Mouse (Mus musculus) kidney, postnatal 4 days (tissue): ENCODE measurements around the gene Heatr4.

Experiments
- DNase-seq, 2 experiments: peaks; one replicate each; pipeline ENCODE4 v3.0.0; 2021; ENCODE audit warnings: mixed read lengths in 2 of 2

The Heatr4 gene

DNA sequence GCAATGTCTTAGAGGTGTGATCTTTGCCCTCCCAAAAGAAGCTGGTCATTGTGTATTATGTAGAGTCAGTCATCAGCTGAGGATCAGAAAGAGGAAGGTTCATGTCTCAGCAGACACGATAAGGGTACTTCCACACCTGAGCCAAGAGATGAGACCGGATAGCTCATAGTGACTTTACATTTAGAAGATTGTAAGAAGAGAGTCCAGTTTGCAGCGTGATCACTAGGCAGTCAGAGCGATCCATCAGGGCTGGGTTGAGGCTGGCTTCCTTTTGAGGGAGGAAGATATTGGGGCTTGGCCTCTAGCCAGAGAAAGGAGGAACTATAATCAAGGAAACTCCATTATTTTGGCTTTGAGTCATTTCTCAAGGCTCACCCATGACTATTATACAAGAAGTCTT is 56.9 kb downstream of the Heatr4 start:
- no peak for DNase-seq

DNA sequence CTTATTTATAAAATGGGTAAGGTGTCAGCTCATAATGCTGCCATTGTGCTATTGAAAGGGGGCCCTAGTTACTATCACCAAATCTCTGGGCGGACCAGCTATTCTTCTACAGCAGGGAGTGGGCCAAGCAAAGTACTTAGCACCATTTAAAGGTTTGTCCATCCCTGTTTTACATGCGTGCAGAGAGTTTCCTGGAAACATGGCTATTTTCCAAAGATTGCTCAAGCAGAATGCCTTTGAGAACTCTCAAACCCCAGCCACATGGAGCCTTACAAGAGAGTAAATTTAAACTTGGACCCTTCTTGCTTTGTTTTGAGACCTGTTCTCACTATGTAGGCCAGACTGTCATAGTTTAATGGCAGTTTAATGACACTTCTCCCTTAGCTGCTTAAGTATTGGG is 58.6 kb downstream of the Heatr4 start:
- DNase-seq = no peak

DNA sequence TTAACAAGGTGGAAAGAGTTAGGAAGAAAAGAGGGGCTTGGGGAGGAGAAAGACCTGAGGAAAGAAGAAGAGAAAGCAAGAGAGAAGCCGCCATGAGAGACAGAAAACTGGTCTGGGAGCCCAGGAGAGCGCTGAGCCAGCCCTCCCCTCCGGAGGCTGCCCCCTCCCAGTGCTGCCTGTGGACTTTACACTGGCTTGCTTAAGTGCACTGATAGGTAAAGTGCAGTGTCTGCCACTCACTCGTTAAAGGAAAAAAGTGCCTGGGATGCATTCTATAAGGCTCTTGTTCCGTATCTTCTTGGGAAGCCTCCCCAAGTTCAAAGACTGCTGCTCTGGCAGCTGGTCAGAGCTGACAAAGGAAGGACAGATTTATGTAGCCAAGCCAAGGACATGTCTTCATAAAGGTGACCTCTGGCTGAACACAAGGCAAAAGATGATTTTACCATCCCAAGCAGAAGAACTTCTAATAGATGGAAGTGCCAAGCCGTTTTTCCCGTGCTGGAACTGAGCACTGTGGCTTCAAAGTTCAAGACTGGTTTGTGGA is 59.4 kb downstream of the Heatr4 start:
- DNase-seq = peak; percentile 22 to 39

DNA sequence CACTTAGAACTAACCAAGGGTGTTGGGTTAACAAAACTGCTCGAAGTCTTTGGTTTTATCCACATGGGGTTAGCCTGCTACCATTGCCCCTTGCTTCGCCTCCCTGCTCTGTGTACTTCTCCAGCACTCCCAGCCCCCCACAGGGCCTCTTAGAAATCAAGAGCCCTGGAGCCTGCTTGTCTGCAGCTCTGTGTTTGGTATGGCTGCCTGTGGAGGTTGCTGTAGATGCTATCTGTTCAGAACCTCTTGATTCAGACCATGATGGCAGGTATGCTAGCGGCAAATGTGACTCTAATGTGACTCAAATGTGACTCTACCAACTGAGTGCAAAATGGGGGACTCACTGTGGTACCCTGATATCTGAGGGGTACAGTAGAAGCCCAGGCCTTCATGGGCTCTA is 60.3 kb downstream of the Heatr4 start:
- peak in 1 of 2 experiments; percentile 28 for DNase-seq

DNA sequence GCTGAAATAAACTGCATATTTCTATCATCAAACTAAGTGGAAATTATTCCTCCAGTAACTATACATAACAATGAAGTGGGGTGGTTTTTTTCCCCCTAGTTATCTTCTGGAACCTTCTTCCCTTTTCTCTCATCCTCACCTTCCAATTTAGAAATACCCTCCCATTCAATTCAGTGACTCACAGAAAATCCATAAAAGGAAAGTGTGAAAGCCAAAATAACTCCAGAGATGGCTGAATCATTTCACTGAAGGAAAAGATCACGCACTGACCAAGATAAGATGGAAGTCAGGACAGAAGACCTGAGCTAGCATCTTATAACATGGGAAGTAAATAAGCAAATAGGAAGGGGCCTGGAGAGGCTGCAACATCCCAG is 61.2 kb downstream of the Heatr4 start:
- no peak for DNase-seq

DNA sequence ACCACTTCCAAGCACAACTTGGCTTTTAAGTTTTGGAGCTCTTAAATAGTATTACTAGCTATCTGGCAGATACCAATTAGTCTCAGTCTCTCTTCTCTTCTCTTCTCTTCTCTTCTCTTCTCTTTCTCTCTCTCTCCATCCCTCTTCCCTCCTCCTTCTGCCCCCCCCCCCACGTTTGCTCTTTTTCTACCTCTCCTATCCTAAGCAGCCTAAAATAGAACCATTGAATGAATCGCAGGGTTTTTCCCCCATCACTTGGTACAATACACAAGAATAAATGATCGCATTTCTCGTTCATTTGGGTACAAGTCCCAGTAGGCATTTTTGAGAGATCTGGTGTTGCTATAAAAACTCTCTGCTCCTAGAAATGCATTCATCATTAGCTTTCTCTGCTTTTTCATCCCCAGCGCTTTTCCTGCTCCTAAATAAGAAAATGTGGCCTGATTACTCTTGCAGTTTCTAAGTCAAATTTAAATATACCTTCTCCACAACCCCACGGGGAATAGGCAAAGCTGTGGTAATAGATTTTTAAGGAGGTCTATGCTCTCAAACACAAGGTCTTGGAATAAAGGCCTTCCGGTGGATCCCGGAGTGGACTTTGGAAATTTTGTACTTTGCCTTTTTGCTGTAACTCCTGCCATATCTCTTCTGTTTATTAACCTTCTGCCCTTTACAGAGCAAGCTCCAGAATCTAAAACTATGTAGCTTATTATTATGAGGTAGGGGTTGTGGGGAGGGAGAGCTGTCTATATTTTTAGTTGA is 61.7 kb downstream of the Heatr4 start:
- DNase-seq = no peak

DNA sequence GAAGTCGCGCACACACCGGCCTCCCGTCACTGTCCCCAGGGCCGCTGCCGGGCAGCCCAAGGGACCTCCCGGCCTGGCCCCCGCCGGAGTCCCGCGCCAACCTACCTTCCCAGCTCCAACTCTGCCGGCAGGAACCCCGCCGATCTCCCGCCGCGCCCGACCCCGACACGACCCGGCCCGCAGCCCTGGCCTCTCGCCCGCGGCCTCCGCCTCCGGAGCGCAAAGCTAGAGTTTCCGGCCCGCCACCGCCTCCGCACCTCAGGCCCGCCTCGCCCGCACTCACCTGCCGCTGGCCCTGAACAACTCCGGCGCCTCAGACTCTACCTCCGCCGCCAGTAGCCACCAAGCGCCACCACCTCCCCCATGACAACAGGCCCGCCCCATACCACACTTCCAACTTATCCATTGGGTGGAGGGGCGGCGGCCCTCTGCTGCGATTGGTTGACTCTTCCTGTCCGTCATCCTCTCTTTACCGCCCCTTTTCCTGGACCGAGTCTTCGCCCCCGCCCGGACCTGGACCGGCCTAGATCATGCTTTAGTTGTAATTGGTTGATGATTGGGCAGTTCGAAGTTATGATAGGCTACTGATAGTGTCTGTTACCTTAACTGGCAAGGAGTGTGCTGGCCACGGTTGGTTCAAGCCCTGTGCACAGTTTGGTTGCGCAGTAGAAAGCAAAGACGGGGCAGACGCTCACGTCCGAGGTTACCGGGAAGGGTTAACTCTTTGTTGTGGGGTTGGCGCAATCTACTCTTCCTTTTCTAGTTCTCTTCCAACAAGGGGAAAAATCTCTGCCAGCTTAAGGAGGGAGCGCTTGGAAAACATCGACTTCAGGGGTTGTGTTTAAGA is 62.9 kb downstream of the Heatr4 start, which contains the start of gene Numb:
Gene Numb (minus strand): TSS at position 400 of the 847 bp plus-strand sequence.
- DNase-seq = peak; percentile 96 to 98

DNA sequence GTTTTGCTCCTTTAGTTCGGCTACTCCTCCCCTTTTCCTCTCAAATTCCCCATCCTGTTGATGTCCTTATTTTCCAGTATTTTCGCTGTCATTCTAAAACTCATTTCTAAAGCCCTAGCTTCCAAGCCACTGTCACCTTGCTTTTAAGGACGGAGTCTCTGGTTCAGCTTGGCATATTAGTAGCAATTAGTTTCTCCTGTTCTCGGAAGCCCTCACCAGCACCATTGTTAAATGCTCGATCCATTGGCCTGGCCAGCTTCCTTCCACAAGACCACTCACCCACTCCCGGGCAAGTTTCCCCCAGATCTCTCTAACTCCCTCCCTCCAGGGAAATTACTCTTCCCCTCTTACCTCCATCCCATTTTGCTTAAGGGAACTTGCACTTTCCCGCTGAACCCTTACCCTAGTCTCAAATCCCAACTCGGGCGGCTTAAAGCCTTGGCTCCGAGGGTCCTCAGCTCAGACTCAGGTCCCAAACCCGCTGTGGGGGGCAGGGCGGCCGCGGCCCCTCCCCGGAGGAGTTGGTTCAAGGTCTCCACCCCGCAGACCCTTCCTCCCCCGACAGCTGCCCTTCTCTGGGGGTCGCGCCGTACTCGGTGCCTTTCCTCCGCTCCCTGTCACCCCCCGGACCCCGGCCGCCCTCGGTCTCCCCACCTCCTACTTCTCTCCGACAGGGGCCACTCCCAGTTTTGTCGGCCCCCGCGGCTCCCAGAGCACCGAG is 63.8 kb downstream of the Heatr4 start:
- DNase-seq = no peak

DNA sequence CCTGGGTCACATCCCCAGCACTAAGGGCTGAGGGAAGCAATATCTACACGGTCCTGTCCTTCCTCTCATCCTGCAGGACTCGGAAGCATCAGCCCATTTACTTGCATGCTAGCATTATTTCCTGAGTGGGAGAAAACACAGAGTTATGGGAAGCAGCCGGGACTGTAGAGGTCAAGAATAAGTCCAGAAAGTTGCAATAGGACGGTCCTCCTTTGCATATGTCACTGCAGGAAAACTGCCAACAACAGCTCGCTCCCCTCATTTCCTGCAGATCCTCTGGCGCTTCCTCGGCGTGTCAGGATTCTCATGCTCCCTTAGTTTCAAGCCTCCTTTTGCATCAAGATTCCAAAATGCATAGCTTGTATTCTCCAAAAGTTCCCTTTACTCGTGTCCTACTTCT is 67.8 kb downstream of the Heatr4 start:
- peak; percentile 59 to 67 for DNase-seq

DNA sequence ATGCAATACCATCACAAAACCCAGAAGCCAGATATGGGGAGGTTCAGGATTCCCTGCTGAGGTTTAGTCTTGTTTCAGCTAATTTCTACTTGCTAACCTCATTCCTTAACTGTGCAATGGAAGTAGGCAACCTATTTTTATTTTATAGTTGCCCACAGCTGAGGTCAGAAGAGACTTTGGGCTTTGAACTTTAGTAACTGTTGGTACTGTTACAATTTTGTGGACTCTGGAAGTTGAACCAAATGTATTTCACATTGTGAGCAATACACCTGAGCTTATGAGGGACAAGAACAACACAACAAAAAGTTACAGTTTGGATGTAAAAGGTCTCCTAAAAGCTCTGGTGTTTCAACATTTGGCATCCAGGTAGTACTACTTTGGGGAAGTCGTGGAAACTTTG is 69.9 kb downstream of the Heatr4 start:
- DNase-seq = no peak

DNA sequence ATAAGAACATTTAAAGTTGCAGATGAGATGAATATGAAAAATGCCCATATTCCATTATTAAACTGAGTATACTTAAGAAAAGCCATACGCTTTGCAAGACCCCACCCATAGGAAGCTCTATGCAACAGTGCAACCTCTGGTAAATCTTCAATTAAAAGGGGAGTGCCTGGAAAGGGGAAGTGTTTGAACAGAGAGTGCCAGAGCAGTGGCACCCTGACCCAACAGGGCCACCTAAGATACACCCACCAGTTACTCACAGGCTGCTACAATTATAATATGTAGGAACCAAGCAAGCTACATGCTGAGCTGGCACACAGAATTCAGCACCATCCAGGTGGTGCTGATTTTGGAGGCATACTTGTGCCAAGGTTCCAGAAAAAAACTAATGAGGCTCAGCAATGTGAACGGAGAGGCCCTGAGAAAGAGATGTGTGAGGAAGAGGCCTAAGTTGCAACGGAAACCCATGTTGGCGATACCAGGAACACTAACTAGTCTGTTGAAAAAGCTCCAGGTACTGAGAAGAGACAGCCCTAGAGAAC is 70.4 kb downstream of the Heatr4 start:
- DNase-seq = no peak

DNA sequence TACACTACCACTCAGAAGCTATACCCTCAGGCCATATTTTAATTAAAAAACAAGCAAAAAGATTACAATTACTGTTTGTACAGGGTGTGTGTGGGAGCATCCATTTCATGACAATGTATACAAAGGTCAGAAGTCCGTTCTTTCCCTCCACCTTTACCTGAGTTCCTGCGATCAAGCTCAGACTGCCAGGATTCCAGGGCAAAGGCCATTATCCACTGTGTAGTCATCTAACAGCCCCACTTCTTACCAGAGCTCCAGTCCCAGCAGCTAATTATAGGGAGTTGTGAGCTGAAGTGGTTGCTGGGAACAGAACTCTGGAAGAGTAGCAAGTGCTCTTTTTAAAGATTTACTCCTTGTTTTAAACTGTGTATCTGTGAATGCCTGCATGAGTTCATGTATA is 74.2 kb downstream of the Heatr4 start:
- no peak for DNase-seq
